Mouse (Mus musculus) hindbrain, embryonic 12.5 days (tissue): Measurements from ENCODE around the gene Hist1h4b. TPM values are rescaled to one million over a fixed set of nuclear protein-coding genes. Genes with fewer than 3 reads are reported as not detected.
"Not testable (repeated sequence)": the region's sequence is repeated elsewhere in the genome, so short reads cannot be mapped to it uniquely, and the experiment has no call there.

Experiments used
- ATAC-seq: fragments of 200-750 bp; cut with Nextera tagmentation; 2 replicates; pipeline ENCODE4 v1.8.0; 2017; ENCODE audit warnings: moderate TSS enrichment; ENCODE audit not compliant: low FRiP score
- H3K27ac ChIP-seq: fragments of 300-500 bp; sonication (generic); 2 replicates; pipeline ENCODE4 v1.5.1; 2016; ENCODE audit warnings: mild to moderate bottlenecking
- H3K27me3 ChIP-seq: fragments of 300-500 bp; sonication (generic); 2 replicates; pipeline ENCODE4 v1.6.1; 2016; ENCODE audit warnings: mild to moderate bottlenecking
- H3K36me3 ChIP-seq: fragments of 300-500 bp; sonication (generic); 2 replicates; pipeline ENCODE4 v1.6.1; 2016; ENCODE audit warnings: mild to moderate bottlenecking
- H3K4me1 ChIP-seq: fragments of 300-500 bp; sonication (generic); 2 replicates; pipeline ENCODE4 v1.6.1; 2016
- H3K4me2 ChIP-seq: fragments of 300-500 bp; sonication (generic); replicated peaks from 2 replicates; pipeline ENCODE4 v1.6.1; 2016; ENCODE audit warnings: mild to moderate bottlenecking
- H3K4me3 ChIP-seq: fragments of 300-500 bp; sonication (generic); 2 replicates; pipeline ENCODE4 v1.5.1; 2016; ENCODE audit warnings: mild to moderate bottlenecking
- H3K9ac ChIP-seq: fragments of 300-500 bp; sonication (generic); 2 replicates; pipeline ENCODE4 v1.6.1; 2016; ENCODE audit warnings: mild to moderate bottlenecking, moderate library complexity
- H3K9me3 ChIP-seq: fragments of 300-500 bp; sonication (generic); replicated peaks from 2 replicates; pipeline ENCODE4 v1.6.1; 2016; ENCODE audit warnings: mild to moderate bottlenecking
- WGBS: fragments of 180-500 bp; shearing (Covaris S2); methylation state at CpG from one replicate; pipeline ENCODE4 v1.1.7; 2016; 5-methylcytosine and 5-hydroxymethylcytosine counted together
- polyA plus RNA-seq: library from polyadenylated mRNA; unstranded; fragments of >200 nt; fragmentation: Nextera tagmentation; extraction: Ambion mirVana; gene quantifications from 2 replicates; pipeline ENCODE4 v1.2.1, GENCODE M21; 2016

The Hist1h4b gene
- polyA plus RNA-seq, 1 experiment from 2014 or later = 5.0 TPM

GRCm38 (mm10) chr13:23752067-23752741, 4.6 kb upstream of the Hist1h4b start, which contains the start of gene Hist1h3b:
Gene Hist1h3b, plus strand, starts transcription at chr13:23752267.
- Histone ChIP-seq H3K4me2 (peak within 1 kb of the TSS; percentile 61), H3K27ac (peak within 1 kb of the TSS; percentile 95), H3K9ac (peak within 1 kb of the TSS; percentile 49), H3K4me3 (peak within 1 kb of the TSS; percentile 38)
- H3K36me3 ChIP-seq, H3K9me3 ChIP-seq, H3K27me3 ChIP-seq, H3K4me1 ChIP-seq: not testable (repeated sequence)
- peak; percentile 87 for ATAC-seq
- WGBS = under 1% methylated on average over 15 of the region's 47 CpGs

DNA sequence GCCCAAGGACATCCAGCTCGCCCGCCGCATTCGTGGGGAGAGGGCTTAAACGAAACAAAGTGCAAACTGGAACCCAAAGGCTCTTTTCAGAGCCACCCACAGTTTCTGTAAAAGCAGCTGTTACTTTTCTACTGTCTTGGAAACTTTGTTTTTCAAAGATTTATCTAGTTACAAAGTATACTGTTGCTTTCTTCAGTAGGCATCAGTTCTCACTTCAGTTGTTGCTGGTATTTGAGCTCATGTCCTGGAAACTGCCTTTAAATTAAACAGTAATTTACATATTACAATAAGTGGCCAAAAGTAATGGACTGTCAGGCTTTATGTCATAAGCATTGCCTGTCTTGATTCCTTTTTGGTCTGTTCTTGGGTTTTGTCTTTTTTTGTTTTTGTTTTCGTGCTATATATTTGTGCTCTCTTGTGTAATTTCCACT, 4.1 kb upstream of the Hist1h4b start:
- H3K4me1 ChIP-seq = peaks cover 10% of the 10 kb centered on the region
- ATAC-seq = no peak
- H3K9ac ChIP-seq = peak overlapping the region; percentile 49
- peak overlapping the region; percentile 30 for H3K4me3 ChIP-seq
- H3K4me2 ChIP-seq = peak overlapping the region; percentile 48
- peak overlapping the region; percentile 67 for H3K27ac ChIP-seq
- no peaks in the 10 kb centered on the region for H3K36me3 ChIP-seq
- H3K27me3 ChIP-seq = no peaks in the 10 kb centered on the region
- no peaks in the 10 kb centered on the region for H3K9me3 ChIP-seq
- 2% methylated on average over 6 of the region's 6 CpGs for WGBS

DNA sequence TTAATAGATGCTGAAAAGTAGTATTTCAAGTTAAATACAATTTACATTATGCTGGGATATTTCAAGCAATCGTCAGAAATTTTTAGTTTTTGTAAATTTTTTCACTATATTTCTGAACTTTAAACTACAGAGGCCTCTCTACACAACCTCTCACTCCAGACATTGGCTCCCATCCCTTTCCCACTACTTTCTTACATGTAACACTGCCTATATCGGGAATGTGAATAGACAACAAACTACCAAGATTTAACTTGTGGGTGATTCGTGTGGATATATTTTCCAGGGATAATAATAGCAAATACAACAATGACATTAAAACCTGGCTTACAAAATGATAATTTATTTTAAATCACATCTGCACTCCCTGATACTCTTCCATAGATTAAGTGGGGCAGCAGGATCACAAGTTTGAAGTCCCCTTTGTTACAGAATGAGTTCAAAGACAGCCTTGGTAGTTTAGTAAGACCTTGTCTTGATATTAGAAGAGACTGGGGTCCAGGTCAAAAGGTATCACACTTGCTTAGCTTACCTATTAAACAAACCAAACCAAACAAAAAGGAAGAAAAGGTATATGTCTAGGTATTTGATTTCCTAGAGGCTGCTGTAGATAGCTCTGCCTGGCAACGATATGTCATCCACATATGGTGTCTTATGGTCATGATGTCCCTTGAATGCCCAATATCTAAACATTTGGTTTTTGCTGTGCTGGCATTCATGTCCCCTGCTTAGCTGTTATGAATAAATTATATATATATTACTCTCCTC, 3.3 kb upstream of the Hist1h4b start:
- WGBS = 54% methylated on average over 4 of the region's 4 CpGs
- Histone ChIP-seq H3K9me3 (no peaks in the 10 kb centered on the region), H3K27me3 (no peaks in the 10 kb centered on the region), H3K27ac (peak overlapping the region; percentile 67; the same call in 1 of the 2 replicates), H3K36me3 (no peaks in the 10 kb centered on the region), H3K4me3 (no peak overlapping the region), H3K4me2 (peak overlapping the region; percentile 48), H3K9ac (no peak overlapping the region; the same call in 1 of the 2 replicates), H3K4me1 (peaks cover 5% of the 10 kb centered on the region; the same call in 1 of the 2 replicates)
- ATAC-seq = no peak

GRCm38 (mm10) chr13:23755000-23755399, 1.8 kb upstream of the Hist1h4b start:
- no peak overlapping the region for H3K9ac ChIP-seq
- ATAC-seq = no peak
- no peak overlapping the region for H3K4me2 ChIP-seq
- H3K36me3 ChIP-seq = no peaks in the 10 kb centered on the region
- no peaks in the 10 kb centered on the region for H3K9me3 ChIP-seq
- H3K4me3 ChIP-seq = no peak overlapping the region
- no peak overlapping the region for H3K27ac ChIP-seq
- H3K27me3 ChIP-seq = no peaks in the 10 kb centered on the region
- H3K4me1 ChIP-seq = peaks cover 6% of the 10 kb centered on the region

- no peaks in the 10 kb centered on the region for H3K9me3 ChIP-seq
- peak overlapping the region; percentile 54 for H3K9ac ChIP-seq
- peak overlapping the region; percentile 57 for H3K4me2 ChIP-seq
- 1% methylated on average over 17 of the region's 23 CpGs for WGBS
- no peaks in the 10 kb centered on the region for H3K27me3 ChIP-seq
- H3K4me3 ChIP-seq = peak overlapping the region; percentile 36
- H3K36me3 ChIP-seq = no peaks in the 10 kb centered on the region
- no peak; the same call in 1 of the 2 replicates for ATAC-seq
- peaks cover 16% of the 10 kb centered on the region for H3K4me1 ChIP-seq
- peak overlapping the region; percentile 85 for H3K27ac ChIP-seq
These were observed 479 bp downstream of the Hist1h4b start for GRCm38 (mm10) chr13:23757211-23757773.

GRCm38 (mm10) chr13:23757921-23758320, 1.1 kb downstream of the Hist1h4b start:
- ATAC-seq = no peak
- no peak overlapping the region for H3K4me3 ChIP-seq
- H3K27me3 ChIP-seq = no peaks in the 10 kb centered on the region
- no peaks in the 10 kb centered on the region for H3K36me3 ChIP-seq
- H3K9ac ChIP-seq = no peak overlapping the region
- H3K27ac ChIP-seq = no peak overlapping the region
- WGBS = 52% methylated on average over 3 of the region's 3 CpGs
- no peaks in the 10 kb centered on the region for H3K9me3 ChIP-seq
- H3K4me2 ChIP-seq = peak overlapping the region; percentile 57; the same call in 1 of the 2 replicates
- peaks cover 16% of the 10 kb centered on the region for H3K4me1 ChIP-seq

DNA sequence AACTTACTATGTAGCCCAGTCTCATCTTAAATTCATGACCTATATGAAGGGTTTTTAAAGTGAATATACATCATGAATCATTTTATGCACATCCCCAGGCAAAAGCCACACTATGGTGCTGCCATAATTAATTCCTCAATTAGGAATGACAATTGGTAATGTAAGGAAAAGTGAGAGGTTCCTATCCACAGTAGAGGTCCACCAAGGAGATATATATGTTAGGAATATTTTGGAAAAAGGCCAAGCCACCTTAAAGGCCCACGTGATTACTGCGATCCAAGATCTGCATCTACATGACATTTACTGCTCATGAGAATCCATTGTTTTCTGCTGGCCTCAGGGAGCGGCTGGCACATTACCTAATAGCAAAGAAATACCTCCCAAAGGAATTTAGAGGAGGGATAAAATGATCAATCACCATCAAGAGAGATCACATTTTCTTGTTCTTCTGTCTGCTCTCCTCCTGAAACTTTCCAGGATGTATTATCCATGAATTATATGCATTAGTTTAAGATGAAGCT, 2.5 kb downstream of the Hist1h4b start:
- no peaks in the 10 kb centered on the region for H3K36me3 ChIP-seq
- H3K9ac ChIP-seq = no peak overlapping the region
- 60% methylated on average over 3 of the region's 3 CpGs for WGBS
- ATAC-seq = no peak
- H3K4me3 ChIP-seq = no peak overlapping the region
- H3K9me3 ChIP-seq = no peaks in the 10 kb centered on the region
- peaks cover 25% of the 10 kb centered on the region for H3K4me1 ChIP-seq
- no peak overlapping the region for H3K4me2 ChIP-seq
- no peak overlapping the region for H3K27ac ChIP-seq
- H3K27me3 ChIP-seq = no peaks in the 10 kb centered on the region

GRCm38 (mm10) chr13:23759916-23760239, 3.1 kb downstream of the Hist1h4b start:
- Histone ChIP-seq H3K4me1 (peaks cover 28% of the 10 kb centered on the region), H3K27ac (0 out of 2 replicates have a peak overlapping the region, but pooled peaks have one; percentile 89), H3K4me2 (peak overlapping the region; percentile 88), H3K27me3 (no peaks in the 10 kb centered on the region), H3K4me3 (no peak overlapping the region), H3K9me3 (no peaks in the 10 kb centered on the region), H3K9ac (0 out of 2 replicates have a peak overlapping the region, but pooled peaks have one; percentile 57), H3K36me3 (no peaks in the 10 kb centered on the region)
- no peak for ATAC-seq
- 69% methylated on average over 1 of the region's 1 CpGs for WGBS

DNA sequence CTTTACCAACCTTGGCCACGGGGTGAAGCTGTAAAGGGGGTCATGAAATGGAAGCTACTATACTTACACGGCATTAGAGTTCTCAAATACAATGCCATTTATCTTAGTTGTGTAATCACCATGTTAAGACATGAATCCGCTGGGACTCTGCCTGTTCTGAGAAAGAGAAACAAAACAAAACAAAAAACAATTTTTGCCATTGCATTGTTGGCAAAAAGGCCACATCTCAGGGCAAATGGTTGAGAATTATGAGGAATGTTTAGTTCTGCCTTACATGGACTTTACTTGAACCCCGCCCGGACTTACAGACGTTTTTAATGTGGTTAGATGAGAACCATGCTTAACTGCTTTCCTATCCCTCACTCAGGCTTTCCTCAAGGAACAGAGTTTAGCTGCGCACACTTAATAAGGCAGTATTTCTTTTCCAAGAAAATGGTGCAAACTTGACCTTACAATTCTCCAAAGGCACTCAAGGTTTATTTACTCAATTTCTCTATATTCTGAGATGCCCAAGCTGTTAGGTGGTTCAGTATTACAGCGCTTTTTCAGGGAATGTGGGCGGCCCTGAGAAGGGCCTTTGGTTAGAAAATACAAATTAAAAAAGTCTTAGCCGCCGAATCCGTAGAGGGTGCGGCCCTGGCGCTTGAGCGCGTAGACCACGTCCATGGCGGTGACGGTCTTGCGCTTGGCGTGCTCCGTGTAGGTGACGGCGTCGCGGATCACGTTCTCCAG, 3.6 kb downstream of the Hist1h4b start:
- peak overlapping the region; percentile 40 for H3K4me3 ChIP-seq
- no peaks in the 10 kb centered on the region for H3K36me3 ChIP-seq
- peaks cover 28% of the 10 kb centered on the region for H3K4me1 ChIP-seq
- peak overlapping the region; percentile 57 for H3K9ac ChIP-seq
- H3K27me3 ChIP-seq = no peaks in the 10 kb centered on the region
- peak overlapping the region; percentile 88 for H3K4me2 ChIP-seq
- 1% methylated on average over 23 of the region's 27 CpGs for WGBS
- H3K9me3 ChIP-seq = no peaks in the 10 kb centered on the region
- ATAC-seq = peak; percentile 21
- H3K27ac ChIP-seq = peak overlapping the region; percentile 89

DNA sequence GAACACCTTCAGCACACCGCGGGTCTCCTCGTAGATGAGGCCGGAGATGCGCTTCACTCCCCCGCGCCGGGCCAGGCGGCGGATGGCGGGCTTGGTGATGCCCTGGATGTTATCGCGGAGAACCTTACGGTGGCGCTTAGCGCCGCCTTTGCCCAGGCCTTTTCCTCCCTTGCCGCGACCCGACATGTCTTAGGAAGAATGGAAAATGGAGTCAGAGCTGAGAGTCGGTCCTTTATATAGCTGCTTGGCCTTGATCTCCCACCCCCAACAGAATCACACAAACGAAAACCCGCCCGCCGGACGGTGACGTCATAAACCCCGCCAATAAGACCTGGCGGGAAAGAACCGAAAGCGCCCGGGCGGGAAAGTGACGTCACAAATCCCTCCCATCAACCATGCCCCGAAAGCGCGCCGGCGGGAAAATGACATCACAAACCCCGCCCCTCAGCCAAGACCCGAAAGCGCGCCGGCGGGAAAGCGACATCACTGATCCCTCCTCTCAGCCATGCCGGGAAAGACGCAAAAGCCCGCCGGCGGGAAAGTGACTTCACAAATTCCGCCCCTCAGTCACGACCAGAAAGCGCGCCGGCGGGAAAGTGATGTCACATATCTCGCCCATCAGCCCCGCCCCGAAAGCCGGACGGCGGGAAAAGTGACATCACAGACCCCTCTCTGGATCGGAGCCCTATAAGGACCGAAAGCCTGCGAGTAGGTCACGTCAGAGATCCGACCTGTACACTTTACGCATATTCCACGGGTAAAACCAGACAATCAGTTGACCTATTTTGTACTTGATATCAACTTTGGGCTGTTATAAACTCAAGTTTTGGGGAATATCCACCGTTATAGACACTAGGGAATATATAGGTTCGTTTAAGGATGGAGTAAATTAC, 4.4 kb downstream of the Hist1h4b start, which contains the start of gene Hist1h4a:
Hist1h4a (minus strand) TSS at position 259 of the 893 bp plus-strand sequence.
- Histone ChIP-seq H3K27ac (peak within 1 kb of the TSS; percentile 89), H3K4me1 (peaks cover 28% of the 10 kb centered on the region)
- WGBS = under 1% methylated on average over 61 of the region's 72 CpGs

More for the DNA sequence above, 4.4 kb downstream of the Hist1h4b start, which contains the start of gene Hist1h4a:
- peak within 1 kb of the TSS; percentile 57 for H3K9ac ChIP-seq
- H3K9me3 ChIP-seq = no peaks in the 10 kb centered on the region
- no peaks in the 10 kb centered on the region for H3K36me3 ChIP-seq
- ATAC-seq = peak; percentile 81
- H3K4me2 ChIP-seq = peak within 1 kb of the TSS; percentile 88
- H3K4me3 ChIP-seq = peak within 1 kb of the TSS; percentile 40
- no peaks in the 10 kb centered on the region for H3K27me3 ChIP-seq
